Mouse (Mus musculus) activated CD4-positive, CD25-positive, alpha-beta regulatory T cell, adult 4 months (primary cell): ENCODE data around the gene Rnf11. TPM values are rescaled to one million over a fixed set of nuclear protein-coding genes. Genes with fewer than 3 reads are reported as not detected.
A peak's percentile ranks its signal among the peaks of the same experiment; 100 is the strongest.

Source experiments
- ATAC-seq: one replicate; pipeline ENCODE4 v1.8.0; 2017
- polyA plus RNA-seq, 2 experiments: library from polyadenylated mRNA; unstranded; fragments of 100-300 nt; shearing (Covaris generic); gene quantifications; one replicate each; pipeline ENCODE4 v1.2.1; 2017

The Rnf11 gene
- 1 to 10 TPM; 4.4 to 6.9 TPM for polyA plus RNA-seq

DNA sequence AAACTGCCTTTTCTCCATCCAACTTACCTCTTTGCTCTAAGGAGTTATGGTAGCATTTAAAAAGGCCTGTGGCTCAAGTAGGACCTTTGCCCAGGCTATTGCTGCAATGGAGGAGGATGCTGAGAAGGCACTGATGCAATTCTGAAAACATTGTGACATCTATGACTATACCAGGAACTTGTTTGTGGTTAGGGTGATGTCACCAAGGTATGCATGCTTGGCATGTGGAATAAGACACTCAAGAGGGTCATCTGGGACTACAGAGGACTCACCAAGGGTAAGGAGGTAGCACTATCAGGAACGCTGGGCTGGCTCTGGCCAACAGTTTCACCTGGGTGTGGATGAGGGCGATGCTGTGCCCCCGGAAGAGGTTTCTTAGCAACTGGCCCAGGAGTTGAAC, at the start of gene Rnf11:
Gene Rnf11, minus strand, starts transcription at position 108 of the 400 bp plus-strand sequence.
- ATAC-seq, result no peak

DNA sequence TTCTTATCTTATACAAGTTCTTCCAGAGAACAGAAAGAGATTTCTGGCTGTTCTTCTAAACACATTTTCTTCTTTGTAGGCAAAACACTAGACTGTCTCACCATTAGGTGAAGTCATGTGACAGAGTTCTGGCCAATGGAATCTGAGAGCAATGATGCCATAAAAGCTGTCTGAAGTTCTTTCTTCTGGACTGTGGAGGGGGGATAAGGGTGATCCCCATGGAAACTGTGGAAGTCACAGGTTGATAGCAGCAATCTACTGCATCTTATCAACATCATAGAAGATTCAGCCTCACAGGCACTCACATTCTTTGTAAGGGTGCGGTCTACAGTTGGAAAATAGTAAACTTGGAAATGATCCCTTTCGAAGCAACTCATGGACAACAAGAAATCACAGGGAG, 46.6 kb upstream of the Rnf11 start, which contains the start of gene 4930522H14Rik:
Gene 4930522H14Rik, minus strand, starts transcription at position 187 of the 400 bp plus-strand sequence.
- no peak for ATAC-seq

DNA sequence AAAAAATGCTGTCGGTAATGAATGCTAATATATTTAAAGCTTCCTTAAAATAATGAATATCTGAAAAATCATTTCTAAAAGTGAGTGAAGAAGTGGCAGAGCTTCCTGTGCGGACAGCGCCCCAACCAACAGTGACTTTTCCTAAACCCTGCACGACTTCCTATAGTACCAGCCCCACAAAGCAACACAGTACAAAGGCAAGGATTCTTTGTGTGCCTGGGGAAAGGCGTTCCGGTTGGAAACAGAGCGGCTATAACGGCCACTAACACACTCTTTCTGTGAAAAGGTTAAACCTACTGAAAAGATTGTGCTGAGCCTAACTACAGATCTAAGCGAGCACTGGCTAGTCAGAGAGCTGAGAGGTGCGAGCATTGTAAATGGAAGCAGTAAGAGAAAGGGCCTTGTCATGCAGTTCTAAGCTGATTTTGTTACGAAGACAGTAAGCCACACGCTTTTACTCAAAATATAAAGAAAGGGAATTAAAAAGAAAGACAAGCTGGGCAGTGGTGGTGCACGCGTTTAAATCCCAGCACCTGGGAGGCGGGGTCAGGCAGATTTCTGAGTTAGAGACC, 45.8 kb upstream of the Rnf11 start:
- no peak for ATAC-seq

DNA sequence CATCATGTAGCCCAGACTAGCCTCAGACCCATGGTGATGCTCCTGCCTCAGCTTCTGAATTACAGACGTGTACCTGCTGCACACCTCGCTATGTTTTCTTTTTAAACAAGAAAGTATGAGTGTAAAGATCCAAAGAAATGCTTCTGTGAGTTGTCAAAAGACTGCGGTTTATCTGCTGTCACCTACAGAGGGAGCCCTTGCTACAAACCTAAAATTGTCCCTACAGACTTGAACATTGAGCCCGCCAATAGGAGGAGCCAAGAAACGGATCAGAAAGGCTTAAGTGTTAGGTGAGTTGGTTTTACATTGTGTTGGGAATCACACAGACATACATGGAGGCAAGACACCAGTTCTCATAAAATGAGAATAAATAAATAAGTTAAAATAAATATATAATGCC, 20.4 kb upstream of the Rnf11 start:
- peak; percentile 91 for ATAC-seq

DNA sequence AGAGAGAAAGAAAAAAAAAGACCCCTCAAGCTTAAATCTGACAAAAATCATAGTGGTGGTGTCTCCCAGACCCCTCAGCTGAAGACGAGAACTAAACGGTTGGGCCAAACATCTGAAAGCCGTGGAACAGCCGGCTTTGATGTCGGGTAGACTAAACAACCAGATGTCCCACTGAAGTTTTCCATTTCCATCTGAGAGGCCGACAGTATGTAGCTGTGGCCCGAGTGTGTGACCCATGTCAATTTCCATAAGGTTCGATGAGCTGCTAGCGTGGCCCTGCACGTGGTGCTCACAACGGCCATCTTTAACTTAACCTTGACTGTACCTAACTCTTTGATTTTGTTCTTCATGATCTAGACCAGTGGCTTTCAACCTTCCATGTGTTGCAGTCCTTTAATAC, 13.9 kb upstream of the Rnf11 start:
- ATAC-seq, result no peak

DNA sequence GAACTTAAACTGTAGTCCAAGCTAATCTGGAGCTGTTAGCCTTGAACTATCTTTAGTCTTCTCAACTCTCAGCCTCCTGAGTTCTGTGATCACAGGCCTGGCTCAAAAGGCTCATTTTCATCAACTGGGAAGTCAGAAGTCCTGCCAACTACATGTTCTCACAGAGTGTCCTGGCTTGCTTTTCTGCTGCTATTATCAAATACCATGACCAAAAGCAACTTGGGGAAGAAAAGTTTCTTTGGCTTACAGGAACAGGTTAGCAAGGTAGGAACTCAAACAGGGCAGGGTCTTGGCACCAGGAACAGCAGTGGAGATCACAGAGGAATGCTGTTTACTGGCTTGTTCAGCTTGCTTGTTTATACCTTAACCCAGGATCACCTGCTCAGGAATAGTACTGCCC, 9.1 kb upstream of the Rnf11 start:
- ATAC-seq, result no peak

DNA sequence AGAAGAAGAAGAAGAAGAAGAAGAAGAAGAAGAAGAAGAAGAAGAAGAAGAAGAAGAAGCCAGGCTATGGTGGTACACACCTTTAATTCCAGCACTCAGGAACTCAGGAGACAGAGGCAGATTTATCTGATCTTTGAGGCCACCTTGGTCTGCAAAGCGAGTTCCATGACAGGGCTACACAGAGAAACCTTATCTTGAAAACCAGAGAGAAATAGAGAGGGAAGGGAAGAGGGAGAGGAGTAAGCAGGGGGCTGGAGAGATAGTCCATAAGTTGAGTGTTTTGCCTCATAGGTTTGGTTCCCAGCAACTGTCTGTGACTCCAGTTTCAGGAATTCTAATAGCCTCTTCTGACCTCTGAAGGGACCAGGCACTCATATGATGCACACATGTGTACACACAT, 4.3 kb upstream of the Rnf11 start:
- no peak for ATAC-seq

DNA sequence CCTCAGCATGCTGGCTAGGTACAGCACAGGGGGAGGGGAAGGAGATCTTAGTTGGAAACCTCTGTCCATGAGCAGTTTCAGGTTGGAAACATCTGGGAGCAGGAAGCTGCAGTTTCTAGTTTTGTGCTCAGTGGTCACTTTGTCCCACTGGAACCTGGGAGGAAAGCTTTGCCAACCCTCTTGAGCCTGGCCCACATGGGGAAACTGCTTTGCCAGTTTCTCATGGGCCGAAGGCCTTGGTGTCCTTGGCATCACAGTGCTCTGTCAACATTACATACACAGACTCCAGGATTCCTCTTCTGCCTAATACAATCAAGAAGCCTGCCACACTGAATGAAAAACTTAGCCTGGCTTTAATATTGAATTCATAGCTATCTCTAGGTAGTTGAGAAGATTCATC, 1.8 kb downstream of the Rnf11 start:
- no peak for ATAC-seq

DNA sequence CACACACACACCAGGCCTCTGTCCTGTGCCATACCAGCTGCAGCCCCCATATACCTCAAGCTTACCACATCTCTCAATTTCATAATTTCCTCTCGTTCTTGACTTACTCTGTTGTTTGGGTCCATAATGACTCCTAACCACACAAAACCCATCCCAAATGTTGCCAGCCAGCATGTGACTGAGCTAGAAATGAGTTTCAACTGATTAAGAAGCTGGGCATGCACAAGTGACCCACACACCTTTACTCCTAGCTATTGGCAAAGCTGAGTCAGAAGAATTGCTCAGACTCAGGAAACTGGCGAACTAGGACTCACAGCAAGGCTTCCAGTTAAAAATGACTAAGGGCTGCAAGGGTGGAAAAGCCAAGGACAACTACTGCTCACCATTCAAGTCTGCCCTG, 3.1 kb downstream of the Rnf11 start:
- ATAC-seq, result no peak

DNA sequence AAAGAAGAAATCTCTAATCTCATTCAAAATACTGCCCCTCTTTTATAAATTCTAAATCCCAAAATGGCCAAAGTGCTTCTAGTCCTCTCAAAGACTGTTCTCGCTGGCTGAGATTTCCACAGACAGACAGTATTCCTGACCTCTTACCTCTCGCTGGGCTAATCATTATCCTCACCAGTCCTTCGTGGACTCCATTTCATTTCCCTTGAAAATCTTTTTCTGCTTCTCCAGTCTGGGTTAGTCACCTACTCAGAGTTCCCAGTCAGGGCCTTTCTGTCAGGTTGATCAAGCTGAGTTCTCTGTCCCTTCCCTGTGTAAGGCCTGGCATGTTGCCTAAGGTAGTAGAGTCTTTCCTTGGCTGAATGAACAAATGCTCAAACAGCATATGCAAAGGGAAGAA, 7.1 kb downstream of the Rnf11 start:
- no peak for ATAC-seq

DNA sequence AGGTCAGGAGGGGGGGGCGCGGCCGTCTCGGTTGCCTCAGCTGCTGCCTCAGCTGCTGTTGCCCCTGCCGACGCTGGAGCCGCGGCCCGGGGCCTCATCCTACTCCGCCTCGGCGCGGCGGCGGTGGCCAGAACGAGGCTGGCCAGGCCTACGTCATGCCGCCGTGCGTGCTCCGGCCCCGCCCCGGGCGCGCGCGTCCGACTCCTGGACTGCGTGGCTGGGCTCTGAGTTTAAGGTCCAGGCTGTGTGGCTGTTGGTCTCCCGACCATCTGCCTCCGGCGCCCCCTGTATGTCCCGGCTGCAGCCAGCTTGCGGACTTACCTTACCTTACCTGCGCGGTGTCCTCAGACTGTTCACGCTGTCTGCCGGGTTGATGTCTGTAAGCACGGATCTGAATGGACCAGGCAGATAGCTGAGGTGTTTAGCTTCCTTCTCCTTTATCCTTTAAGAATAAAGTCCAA, 7.9 kb downstream of the Rnf11 start:
- ATAC-seq, result peak; percentile 80

DNA sequence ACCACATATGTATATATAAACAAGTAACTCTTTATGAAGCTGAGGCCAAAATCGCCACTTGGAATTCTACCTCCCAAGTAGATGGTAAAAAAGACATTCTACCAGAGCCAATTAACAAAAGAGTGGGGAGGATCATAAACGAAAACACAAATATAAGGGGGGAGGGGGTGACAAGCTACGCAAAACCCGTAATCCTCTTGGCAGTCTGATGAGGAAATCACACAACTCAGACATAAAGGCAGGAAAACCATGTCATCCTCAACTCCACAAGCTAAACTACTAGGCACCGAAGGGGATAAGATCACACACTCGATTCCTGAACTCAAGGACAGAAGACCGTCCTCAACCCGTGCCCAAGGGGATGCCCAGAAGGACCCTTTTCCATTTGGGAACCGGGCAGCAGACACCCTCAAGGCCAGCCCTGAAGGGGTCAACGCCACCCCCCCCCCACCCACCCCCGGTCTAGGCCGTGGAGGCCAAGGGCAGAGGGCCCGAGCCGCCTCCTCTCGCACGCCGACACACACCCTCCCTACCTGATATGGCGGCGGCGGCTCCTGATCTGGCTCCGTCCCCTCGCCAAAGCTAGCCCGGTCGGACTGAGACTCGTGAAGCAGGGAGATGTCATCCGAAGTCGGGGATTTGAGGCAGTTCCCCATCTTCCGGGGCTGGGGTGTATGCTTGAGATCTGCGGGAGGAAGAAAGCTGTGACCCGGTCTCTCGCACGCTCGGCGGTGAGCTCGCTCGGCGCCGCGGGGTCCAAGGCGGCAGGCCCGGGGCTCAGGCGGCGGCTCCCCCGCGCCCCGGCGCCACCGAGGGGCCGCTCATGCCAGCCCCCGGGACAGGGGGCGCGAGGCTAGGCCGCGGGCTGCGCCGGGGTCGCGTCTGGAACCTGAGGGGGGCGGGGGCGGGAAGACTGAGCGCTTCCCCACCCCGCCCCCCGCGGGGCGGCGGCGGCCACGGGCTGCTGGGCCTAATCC, 8.7 kb downstream of the Rnf11 start:
- peak; percentile 28 for ATAC-seq

DNA sequence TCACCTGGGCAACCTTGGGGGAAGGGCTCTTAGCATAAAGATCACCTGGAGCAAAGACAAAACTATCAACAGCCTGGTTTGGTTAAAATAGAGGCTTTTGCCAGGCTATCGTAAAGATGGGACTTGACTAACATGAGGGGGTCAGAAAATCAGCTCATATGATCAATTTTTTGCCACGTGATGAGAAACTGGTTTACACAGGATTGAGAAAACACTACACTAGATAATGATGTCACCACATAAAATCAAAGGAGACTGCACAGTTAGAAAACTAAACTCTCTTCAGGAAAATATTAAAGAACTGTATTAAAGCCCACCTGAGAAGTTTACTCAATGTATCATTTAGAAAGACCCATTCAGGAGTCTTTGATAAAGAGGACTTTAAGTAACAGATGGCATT, 9.4 kb downstream of the Rnf11 start:
- no peak for ATAC-seq

DNA sequence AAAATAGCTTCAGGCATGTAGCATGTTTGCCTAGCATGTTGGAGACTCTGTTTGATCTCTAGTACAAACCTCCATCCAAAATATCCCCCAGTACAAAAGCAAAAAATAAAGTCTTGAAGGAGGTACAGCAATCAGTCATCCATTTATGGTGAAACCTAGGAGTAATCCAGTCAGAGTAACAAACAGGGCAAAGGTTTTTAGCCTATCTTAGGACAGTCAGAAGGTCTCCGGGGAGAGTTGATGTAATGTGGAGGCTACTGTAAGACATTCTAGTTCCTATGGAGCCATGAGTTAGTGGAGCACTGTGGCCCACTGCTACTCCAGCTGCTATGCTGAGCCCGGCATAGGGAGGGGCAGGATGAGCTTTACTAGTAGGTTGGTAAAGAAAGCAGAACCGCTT, 12.0 kb downstream of the Rnf11 start:
- no peak for ATAC-seq

DNA sequence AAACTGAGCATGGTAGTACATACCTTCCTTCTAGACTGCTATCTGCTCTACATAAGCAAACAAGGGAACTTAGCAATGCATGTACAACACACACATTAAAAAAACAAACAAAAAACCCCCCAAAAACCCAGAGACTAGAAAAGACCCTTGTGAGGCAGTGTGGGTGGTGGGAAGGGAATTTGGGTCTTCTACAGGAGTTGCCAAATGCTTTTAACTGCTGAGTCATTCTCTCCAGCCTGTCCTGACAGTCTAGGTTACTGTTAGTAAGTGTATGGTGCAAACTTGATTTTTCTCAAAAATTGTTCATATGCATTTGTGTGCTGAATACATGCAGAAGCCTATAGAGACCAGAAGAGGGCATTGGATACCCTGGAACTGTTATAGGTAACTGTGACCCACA, 12.9 kb downstream of the Rnf11 start:
- ATAC-seq, result no peak

DNA sequence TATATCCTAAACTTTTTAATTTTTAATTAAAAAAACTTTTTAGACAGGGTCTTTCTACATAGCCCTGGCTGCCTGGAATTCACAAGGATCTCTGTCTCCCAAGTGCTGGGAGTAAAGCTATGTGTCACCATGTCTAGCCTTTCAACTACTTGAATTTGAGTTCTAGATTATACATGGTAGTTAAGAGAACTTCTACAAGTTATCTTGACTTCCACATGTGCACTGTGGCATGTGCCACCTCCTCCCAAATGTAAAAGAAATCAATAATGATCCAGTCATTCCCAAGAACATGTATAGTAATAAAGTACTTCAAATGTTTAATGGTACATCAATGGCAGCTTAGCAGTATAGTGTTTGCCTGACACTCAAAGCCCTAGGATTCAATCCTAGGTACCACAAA, 16.8 kb downstream of the Rnf11 start:
- no peak for ATAC-seq

DNA sequence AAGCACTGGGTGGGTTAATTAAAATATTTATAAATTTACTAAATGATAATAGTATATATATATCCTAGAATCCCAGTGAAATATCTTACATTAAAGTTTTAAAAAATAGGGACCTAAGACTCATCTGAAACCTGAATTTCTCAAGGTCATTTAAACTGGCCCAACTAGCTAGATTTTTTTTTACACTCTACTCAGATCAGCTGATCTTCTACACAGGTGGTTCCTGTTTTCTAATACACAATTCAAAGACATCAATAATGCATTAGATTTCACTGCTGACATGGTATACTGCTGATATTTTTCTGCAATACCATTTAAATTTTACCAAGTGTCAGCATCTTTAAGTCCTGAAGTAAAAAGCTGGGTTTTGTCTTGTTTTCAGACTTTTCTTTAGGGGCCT, 20.6 kb downstream of the Rnf11 start:
- no peak for ATAC-seq

DNA sequence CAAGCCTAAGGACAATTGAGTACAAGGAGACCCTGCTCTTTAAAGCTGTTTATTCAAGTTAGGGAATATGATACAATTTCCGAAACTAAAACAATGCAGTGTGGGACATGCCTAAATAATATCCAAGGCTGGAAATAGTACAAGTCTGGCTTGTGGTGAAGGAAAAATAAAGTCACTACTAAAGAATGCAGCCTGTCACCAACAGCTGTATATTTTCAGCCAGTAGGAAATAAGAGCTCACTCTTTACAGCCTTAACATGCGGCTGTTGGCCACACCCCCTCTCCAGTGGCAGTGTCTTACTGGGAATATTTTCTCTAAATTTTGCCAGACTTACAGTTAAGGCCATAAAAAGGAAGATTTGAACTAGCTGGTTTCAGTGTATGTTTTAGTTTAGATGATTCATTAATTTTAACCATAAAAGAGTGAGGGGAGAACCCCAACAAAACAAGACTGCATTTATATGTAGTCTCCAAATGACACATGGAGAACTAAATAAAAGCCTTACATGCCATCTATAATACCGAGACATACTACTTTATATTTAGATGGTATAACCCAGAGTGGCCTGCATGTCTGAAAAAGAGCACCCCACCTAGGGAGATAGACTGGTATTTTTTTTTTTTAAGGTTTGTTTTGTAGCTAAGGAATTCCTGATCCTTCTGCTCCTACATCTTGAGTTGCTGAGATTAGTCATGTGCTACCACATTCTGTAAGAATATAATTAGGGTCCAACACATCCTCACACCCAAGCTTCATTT, 23.9 kb downstream of the Rnf11 start:
- ATAC-seq, result no peak

DNA sequence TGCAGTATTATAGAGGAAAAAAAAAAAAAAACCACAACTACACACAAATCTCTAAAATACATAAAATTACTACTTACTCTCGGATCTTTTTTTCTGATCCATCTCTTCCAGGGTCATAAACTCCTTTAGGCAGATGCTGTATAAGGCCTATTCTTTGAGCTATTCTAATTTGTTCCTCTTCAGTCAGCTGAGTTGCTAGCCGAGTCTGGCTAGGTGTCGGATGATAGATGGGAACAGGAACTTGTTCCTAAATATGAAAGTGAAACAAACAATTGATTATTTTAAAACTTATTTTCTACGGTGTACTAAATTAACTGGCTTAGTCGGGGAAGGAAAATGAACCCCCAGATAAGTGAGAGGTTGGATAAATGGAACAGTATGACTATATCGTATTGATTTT, 27.7 kb downstream of the Rnf11 start:
- no peak for ATAC-seq

DNA sequence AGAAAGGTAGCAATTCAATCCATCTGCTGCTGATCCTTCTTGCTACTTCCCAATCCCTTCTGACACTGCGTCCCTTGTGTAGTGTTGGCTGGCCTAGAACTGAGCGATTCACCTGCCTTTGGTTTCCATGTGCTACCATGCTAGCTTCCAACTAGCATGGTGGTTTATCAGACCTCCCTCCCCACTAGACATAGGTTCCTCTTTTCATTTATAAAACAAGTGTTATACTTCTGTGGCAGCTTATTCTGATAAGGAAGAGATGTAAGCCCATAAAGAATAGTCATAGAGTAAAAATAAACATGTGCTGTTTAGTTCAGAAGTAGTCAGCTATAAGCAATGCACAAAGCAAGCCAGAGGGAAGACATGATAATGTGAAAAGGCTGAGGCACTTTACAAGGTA, 36.0 kb downstream of the Rnf11 start:
- ATAC-seq, result no peak

DNA sequence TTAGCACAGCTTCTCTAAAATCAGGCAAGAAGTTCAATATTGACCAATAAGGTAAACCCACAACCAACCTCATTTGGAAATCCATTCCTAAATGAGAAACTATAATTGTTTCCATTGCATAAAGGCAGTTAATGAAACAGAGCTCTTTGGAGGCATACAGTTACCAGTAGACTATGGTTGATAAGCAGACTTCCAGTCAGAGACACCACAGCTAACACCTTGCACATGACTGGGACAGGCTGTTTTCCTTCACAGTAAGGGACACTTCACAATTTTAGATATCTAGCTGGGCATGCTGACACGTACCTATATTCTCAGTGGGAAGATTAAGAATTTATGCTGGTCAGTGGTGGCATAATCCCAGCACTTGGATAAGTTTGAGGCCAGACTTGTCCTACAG, 38.6 kb downstream of the Rnf11 start:
- no peak for ATAC-seq

DNA sequence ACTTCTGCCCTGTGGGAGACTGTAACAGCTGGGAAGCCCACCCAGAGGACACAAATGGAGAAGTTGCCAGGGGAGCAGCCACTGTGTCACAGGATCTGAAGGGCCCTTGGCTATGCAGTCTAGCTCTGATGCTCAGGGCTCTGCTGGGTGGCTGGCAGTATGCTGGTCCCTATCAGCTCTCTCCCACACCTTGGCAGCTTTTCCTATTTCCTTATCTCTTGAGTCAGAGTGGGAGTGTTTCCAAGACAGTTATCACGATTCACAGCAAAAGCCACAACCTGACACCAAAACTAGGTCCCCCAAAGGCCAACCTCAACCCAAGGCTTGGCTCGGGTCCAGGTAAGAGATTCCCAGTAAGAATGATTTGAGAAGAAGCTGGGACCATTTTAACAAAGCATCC, 39.1 kb downstream of the Rnf11 start:
- ATAC-seq, result no peak

DNA sequence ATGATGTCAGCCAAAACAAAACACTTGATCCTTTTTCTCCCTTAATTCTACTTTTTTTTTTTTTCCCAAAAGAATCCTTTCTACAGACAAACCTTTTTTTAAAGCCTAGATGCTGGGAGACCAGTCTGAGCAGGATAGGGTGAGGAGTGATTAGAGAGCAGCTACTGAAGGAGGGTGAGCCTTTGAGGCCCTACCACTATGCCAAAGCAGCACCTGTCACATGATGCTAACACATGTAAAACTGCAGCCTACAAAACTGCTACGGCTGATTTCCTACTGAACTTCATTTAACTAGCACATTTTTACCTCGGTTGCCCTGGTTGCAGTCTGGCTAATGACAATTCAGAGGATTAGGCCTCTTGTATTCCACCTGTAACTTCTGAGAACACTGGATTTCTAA, 39.6 kb downstream of the Rnf11 start:
- ATAC-seq, result no peak
